ENCODE assay signal across 8 mouse cellular contexts in the genomic region with DNA sequence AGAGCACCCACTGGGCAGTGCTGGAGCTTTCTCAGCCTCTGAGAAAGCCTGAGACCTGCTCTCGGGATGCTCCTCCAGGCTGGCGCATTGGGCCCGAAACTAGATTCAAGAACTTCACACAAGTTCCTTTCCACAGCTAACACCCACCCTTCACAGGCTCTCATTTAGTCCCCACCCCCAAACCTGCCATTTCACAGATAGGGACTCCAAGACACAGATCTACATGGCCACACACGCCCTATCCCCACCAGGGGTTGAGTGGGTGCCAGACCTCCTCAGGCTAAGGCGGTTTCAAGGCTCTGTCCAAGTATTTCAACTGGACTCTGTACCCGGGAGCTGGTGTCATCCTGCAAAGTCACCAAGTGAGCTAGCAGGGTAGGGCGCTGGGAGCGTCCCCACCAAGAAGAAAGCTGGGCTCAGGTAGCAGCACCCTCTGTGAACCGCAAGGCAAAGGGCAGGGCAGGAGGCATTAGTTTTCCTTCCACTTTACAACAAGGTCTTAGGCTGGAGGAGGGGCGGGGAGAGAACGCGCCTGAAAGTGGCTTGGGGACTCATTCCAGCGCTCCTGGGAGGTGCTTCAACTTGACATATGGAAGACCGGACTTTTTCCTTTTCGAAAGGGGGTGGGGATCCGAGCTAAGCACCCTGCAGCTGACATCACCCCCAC. TPM values are rescaled to one million over a fixed set of nuclear protein-coding genes. Genes with fewer than 3 reads are reported as not detected.
DNase-seq lines count a peak whose midpoint lies in the region; ATAC-seq and TF ChIP-seq lines count a peak whose summit lies in the region.

No protein-coding gene starts in this region.

- WGBS in heart, adult 2 months = 27% methylated on average over 16 of the region's 16 CpGs
- WGBS in intestine, embryonic 15.5 days = 16% methylated on average over 16 of the region's 16 CpGs
- 13% methylated on average over 16 of the region's 16 CpGs for WGBS in liver, embryonic 16.5 days (ENCODE audit: insufficient replicate concordance)
- 21% methylated on average over 16 of the region's 16 CpGs for WGBS in neural tube, embryonic 12.5 days

- no peaks in the 10 kb centered on the region for H3K36me3 ChIP-seq in heart, adult 2 months (ENCODE audit: control insufficient read depth, insufficient read depth, low read length)
- no peaks in the 10 kb centered on the region for H3K36me3 ChIP-seq in intestine, embryonic 15.5 days
- no peaks in the 10 kb centered on the region for H3K36me3 ChIP-seq in liver, embryonic 16.5 days (ENCODE audit: control insufficient read depth, insufficient read depth)
- H3K36me3 ChIP-seq in neural tube, embryonic 12.5 days = no peaks in the 10 kb centered on the region

- H3K27me3 ChIP-seq in heart, adult 2 months (ENCODE audit: control insufficient read depth, insufficient read depth, low read length) = no peaks in the 10 kb centered on the region
- no peaks in the 10 kb centered on the region for H3K27me3 ChIP-seq in intestine, embryonic 15.5 days (replicated peaks)
- H3K27me3 ChIP-seq in liver, embryonic 16.5 days (ENCODE audit: control insufficient read depth, insufficient read depth, low read depth, low read length) = no peaks in the 10 kb centered on the region
- H3K27me3 ChIP-seq in neural tube, embryonic 12.5 days (replicated peaks) = no peaks in the 10 kb centered on the region

- H3K79me2 ChIP-seq in heart, adult 2 months (replicated peaks; ENCODE audit: control insufficient read depth, insufficient read depth, low read length) = no peaks in the 10 kb centered on the region

- no peaks in the 10 kb centered on the region for H3K9me3 ChIP-seq in intestine, embryonic 15.5 days
- H3K9me3 ChIP-seq in liver, embryonic 16.5 days (replicated peaks; ENCODE audit: control insufficient read depth, low read length) = no peaks in the 10 kb centered on the region
- no peaks in the 10 kb centered on the region for H3K9me3 ChIP-seq in neural tube, embryonic 12.5 days

- no peak for TF ChIP-seq EP300 in heart, adult 2 months (IDR thresholded peaks at IDR 0.05; ENCODE audit: insufficient read depth, low read depth, low read length)

- intact Hi-C loops in heart, adult 2 months (cut with DNase I) = loop anchor here (2.0 kb wide), 1 partner anchor 21 kb away; no protein-coding TSS in a partner anchor
- intact Hi-C loops in heart, postnatal 25 days (cut with DNase I) = loop anchor here (2.0 kb wide), 1 partner anchor 21 kb away; no protein-coding TSS in a partner anchor

- no peak for TF ChIP-seq POLR2A in heart, adult 2 months (IDR thresholded peaks at IDR 0.05; ENCODE audit: insufficient read depth, low read depth, low read length)
- no peak for TF ChIP-seq POLR2A in embryonic fibroblast, embryonic 13.5 days (IDR thresholded peaks at IDR 0.05; ENCODE audit: low read depth, low read length)

- no peak for TF ChIP-seq CTCF in heart, adult 2 months (IDR thresholded peaks at IDR 0.05)
- no peak for TF ChIP-seq CTCF in embryonic fibroblast, embryonic 13.5 days (IDR thresholded peaks at IDR 0.05; ENCODE audit: borderline replicate concordance, insufficient read depth, low read length)

- peak overlapping the region; percentile 87 for H3K9ac ChIP-seq in heart, adult 2 months (ENCODE audit: low read depth, low read length)
- peak overlapping the region; percentile 83 for H3K9ac ChIP-seq in intestine, embryonic 15.5 days
- H3K9ac ChIP-seq in liver, embryonic 16.5 days (ENCODE audit: low read depth, low read length) = peak overlapping the region; percentile 85
- H3K9ac ChIP-seq in neural tube, embryonic 12.5 days = peak overlapping the region; percentile 84

- H3K4me1 ChIP-seq in heart, adult 2 months (ENCODE audit: control insufficient read depth, insufficient read depth, low read length) = peaks cover 6% of the 10 kb centered on the region
- H3K4me1 ChIP-seq in embryonic fibroblast, embryonic 13.5 days (ENCODE audit: control insufficient read depth, insufficient read depth, low read length) = no peaks in the 10 kb centered on the region
- peaks cover 21% of the 10 kb centered on the region for H3K4me1 ChIP-seq in intestine, embryonic 15.5 days (replicated peaks)
- peaks cover 22% of the 10 kb centered on the region for H3K4me1 ChIP-seq in liver, embryonic 16.5 days (ENCODE audit: control insufficient read depth, low read depth, low read length)
- peaks cover 21% of the 10 kb centered on the region for H3K4me1 ChIP-seq in neural tube, embryonic 12.5 days

- peak overlapping the region; percentile 92 for H3K4me3 ChIP-seq in heart, adult 2 months
- H3K4me3 ChIP-seq in embryonic fibroblast, embryonic 13.5 days (ENCODE audit: insufficient read depth, low read length) = peak overlapping the region; percentile 67
- peak overlapping the region; percentile 81 for H3K4me3 ChIP-seq in intestine, embryonic 15.5 days (replicated peaks)
- H3K4me3 ChIP-seq in liver, embryonic 16.5 days (ENCODE audit: low read depth, low read length) = peak overlapping the region; percentile 77
- peak overlapping the region; percentile 69 for H3K4me3 ChIP-seq in neural tube, embryonic 12.5 days

- ATAC-seq in intestine, embryonic 15.5 days = peak; percentile 58
- no peak for ATAC-seq in liver, embryonic 16.5 days (ENCODE audit: low read depth)
- no peak for ATAC-seq in neural tube, embryonic 12.5 days (ENCODE audit: low FRiP score, low read depth)

- H3K4me2 ChIP-seq in intestine, embryonic 15.5 days (replicated peaks) = peak overlapping the region; percentile 96
- H3K4me2 ChIP-seq in liver, embryonic 16.5 days (ENCODE audit: low read depth, low read length) = peak overlapping the region; percentile 99
- H3K4me2 ChIP-seq in neural tube, embryonic 12.5 days (replicated peaks) = peak overlapping the region; percentile 92

- H3K27ac ChIP-seq in heart, adult 2 months = no peak overlapping the region
- no peak overlapping the region for H3K27ac ChIP-seq in embryonic fibroblast, embryonic 13.5 days (ENCODE audit: insufficient read depth, low read length)
- peak overlapping the region; percentile 71 for H3K27ac ChIP-seq in intestine, embryonic 15.5 days
- no peak overlapping the region for H3K27ac ChIP-seq in liver, embryonic 16.5 days (ENCODE audit: low read length)
- no peak overlapping the region for H3K27ac ChIP-seq in neural tube, embryonic 12.5 days

- peak in 1 of 2 experiments; percentile 42 for DNase-seq in heart, adult 2 months
- no peak for DNase-seq in heart, postnatal 25 days (ENCODE audit: low spot score)
- DNase-seq in frontal cortex, adult 2 months (ENCODE audit: extremely low spot score in 1 of 2, low spot score in 1 of 2) = no peak
- no peak for DNase-seq in left cerebral cortex, adult 18-20 months (ENCODE audit: low spot score in 2 of 2)

RNA-seq across cellular contexts. Expression of a gene that starts 1.0 kb away (rescaled TPM):
- total RNA-seq in heart, adult 2 months (2021) = 10 to 100 TPM; 14.2 to 17.0 TPM
- 36.3 and 37.8 TPM in 2 replicates for polyA plus RNA-seq in heart, adult 2 months (2012; rRNA removed)
- 10 to 100 TPM; 17.1 to 18.0 TPM for total RNA-seq in heart, postnatal 25 days (2021)
- polyA plus RNA-seq in embryonic fibroblast, embryonic 13.5 days (2011; ENCODE audit: insufficient read length, low read depth, missing spikeins) = 46.6 TPM in 2 replicates
- polyA plus RNA-seq in intestine, embryonic 15.5 days (2015; fragmentation: Nextera tagmentation; extraction: Ambion mirVana) = 99.7 and 103 TPM in 2 replicates
- 28.6 and 30.3 TPM in 2 replicates for polyA plus RNA-seq in liver, embryonic 16.5 days (2015; fragmentation: Nextera tagmentation; extraction: Ambion mirVana)
- polyA plus RNA-seq in neural tube, embryonic 12.5 days (2016; fragmentation: Nextera tagmentation; extraction: Ambion mirVana) = 58.6 and 61.0 TPM in 2 replicates
- 51.5 and 58.9 TPM in 2 replicates for polyA plus RNA-seq in frontal cortex, adult 2 months (2012; rRNA removed)
- 10 to 100 TPM; 21.6 to 22.4 TPM for total RNA-seq in left cerebral cortex, adult 18-20 months (2021)

RNA-seq across cellular contexts. Expression of a gene that starts 17.7 kb away (rescaled TPM):
- total RNA-seq in heart, adult 2 months (2021) = 1 to 10 TPM; 3.4 to 4.0 TPM
- 6.1 and 8.5 TPM in 2 replicates for polyA plus RNA-seq in heart, adult 2 months (2012; rRNA removed)
- 1 to 10 TPM; 3.5 to 3.6 TPM for total RNA-seq in heart, postnatal 25 days (2021)
- polyA plus RNA-seq in embryonic fibroblast, embryonic 13.5 days (2011; ENCODE audit: insufficient read length, low read depth, missing spikeins) = 6.8 and 7.8 TPM in 2 replicates
- 9.2 and 10.5 TPM in 2 replicates for polyA plus RNA-seq in intestine, embryonic 15.5 days (2015; fragmentation: Nextera tagmentation; extraction: Ambion mirVana)
- 2.5 and 2.9 TPM in 2 replicates for polyA plus RNA-seq in liver, embryonic 16.5 days (2015; fragmentation: Nextera tagmentation; extraction: Ambion mirVana)
- 20.4 and 23.4 TPM in 2 replicates for polyA plus RNA-seq in neural tube, embryonic 12.5 days (2016; fragmentation: Nextera tagmentation; extraction: Ambion mirVana)
- polyA plus RNA-seq in frontal cortex, adult 2 months (2012; rRNA removed) = 19.9 and 20.3 TPM in 2 replicates
- total RNA-seq in left cerebral cortex, adult 18-20 months (2021) = 10 to 100 TPM; 11.2 to 12.3 TPM

RNA-seq across cellular contexts. Expression of a gene that starts 31.6 kb away (rescaled TPM):
- total RNA-seq in heart, adult 2 months (2021) = 1 to 10 TPM; 3.6 to 5.1 TPM
- 4.6 and 7.5 TPM in 2 replicates for polyA plus RNA-seq in heart, adult 2 months (2012; rRNA removed)
- total RNA-seq in heart, postnatal 25 days (2021) = 1 to 10 TPM; 5.1 to 5.3 TPM
- 1.1 and 2.0 TPM in 2 replicates for polyA plus RNA-seq in embryonic fibroblast, embryonic 13.5 days (2011; ENCODE audit: insufficient read length, low read depth, missing spikeins)
- 0.92 and 1.0 TPM in 2 replicates for polyA plus RNA-seq in intestine, embryonic 15.5 days (2015; fragmentation: Nextera tagmentation; extraction: Ambion mirVana)
- polyA plus RNA-seq in liver, embryonic 16.5 days (2015; fragmentation: Nextera tagmentation; extraction: Ambion mirVana) = 0.44 and 0.53 TPM in 2 replicates
- 0.95 and 1.1 TPM in 2 replicates for polyA plus RNA-seq in neural tube, embryonic 12.5 days (2016; fragmentation: Nextera tagmentation; extraction: Ambion mirVana)
- polyA plus RNA-seq in frontal cortex, adult 2 months (2012; rRNA removed) = 1.9 and 2.2 TPM in 2 replicates
- 1 to 10 TPM; 1.4 to 2.1 TPM for total RNA-seq in left cerebral cortex, adult 18-20 months (2021)
